Mouse (Mus musculus) myocyte (in vitro differentiated cells): ENCODE data around the gene Zfp654.

Source experiments
- CEBPB ChIP-seq: IDR thresholded peaks from 2 replicates; pipeline ENCODE4 v1.6.1; 2011; ENCODE audit warnings: mild to moderate bottlenecking, moderate library complexity; ENCODE audit not compliant: poor library complexity, insufficient read depth, severe bottlenecking
- E2F4 ChIP-seq: IDR thresholded peaks from one replicate; pipeline ENCODE4 v1.6.1; 2011; ENCODE audit warnings: mild to moderate bottlenecking, control low read depth, moderate library complexity; ENCODE audit not compliant: insufficient read depth
- MAX ChIP-seq: IDR thresholded peaks from one replicate; pipeline ENCODE4 v1.6.1; 2011; ENCODE audit warnings: low read depth, mild to moderate bottlenecking, control low read depth
- MYOD1 ChIP-seq, 3 experiments: IDR thresholded peaks; one replicate each; pipeline ENCODE4 v1.6.1; 2011; ENCODE audit warnings: control low read depth in 2 of 3, low read depth in 2 of 3, mild to moderate bottlenecking in 2 of 3, moderate library complexity in 1 of 3; ENCODE audit not compliant: insufficient read length in 2 of 3, control insufficient read depth in 1 of 3
- MYOG ChIP-seq, 3 experiments: IDR thresholded peaks; one replicate each; pipeline ENCODE4 v1.6.1; 2011; ENCODE audit warnings: control low read depth in 2 of 3, low read depth in 2 of 3, mild to moderate bottlenecking in 2 of 3; ENCODE audit not compliant: insufficient read length in 2 of 3, control insufficient read depth in 1 of 3, insufficient read depth in 1 of 3
- POLR2A ChIP-seq: IDR thresholded peaks from one replicate; pipeline ENCODE4 v1.6.1; 2011; ENCODE audit warnings: low read depth, mild to moderate bottlenecking, control low read depth, moderate library complexity; ENCODE audit not compliant: insufficient read length
- POLR2AphosphoS2 ChIP-seq: IDR thresholded peaks from one replicate; pipeline ENCODE4 v1.6.1; 2011; ENCODE audit warnings: low read depth, control low read depth; ENCODE audit not compliant: insufficient read length
- REST ChIP-seq: IDR thresholded peaks from one replicate; pipeline ENCODE4 v1.6.1; 2011; ENCODE audit warnings: mild to moderate bottlenecking, control low read depth, moderate library complexity; ENCODE audit not compliant: insufficient read depth, insufficient read length
- SRF ChIP-seq: IDR thresholded peaks from one replicate; pipeline ENCODE4 v1.6.1; 2011; ENCODE audit warnings: low read depth; ENCODE audit not compliant: control insufficient read depth, insufficient read length
- TCF12 ChIP-seq: IDR thresholded peaks from one replicate; pipeline ENCODE4 v1.6.1; 2011; ENCODE audit warnings: mild to moderate bottlenecking, control low read depth; ENCODE audit not compliant: poor library complexity, insufficient read depth, severe bottlenecking
- TCF3 ChIP-seq: IDR thresholded peaks from one replicate; pipeline ENCODE4 v1.6.1; 2011; ENCODE audit warnings: low read depth, control low read depth; ENCODE audit not compliant: insufficient read length
- USF1 ChIP-seq: IDR thresholded peaks from one replicate; pipeline ENCODE4 v1.6.1; 2011; ENCODE audit warnings: low read depth, mild to moderate bottlenecking, control low read depth, moderate library complexity

DNA sequence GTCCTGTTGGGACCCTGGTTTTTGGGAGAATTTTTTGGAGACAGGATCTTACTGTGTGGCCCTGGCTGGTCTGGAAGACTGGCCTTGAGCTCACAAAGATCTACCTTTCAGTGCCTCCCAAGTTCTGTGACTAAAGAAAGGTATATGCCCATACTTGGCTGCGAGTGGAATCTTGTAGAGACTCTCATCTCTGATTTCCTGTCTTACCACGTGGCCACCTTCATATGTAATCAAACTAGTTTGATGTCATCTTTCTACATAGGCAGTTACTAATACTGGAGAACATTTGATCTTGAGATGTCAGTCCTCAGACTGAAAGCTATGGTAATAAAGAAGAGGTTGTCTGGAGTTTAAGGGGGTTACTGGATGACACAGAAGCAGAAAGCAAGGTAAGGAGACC lies 30.0 kb upstream of the Zfp654 start:
- TF ChIP-seq E2F4, result no peak
- no peak for TF ChIP-seq POLR2A
- TF ChIP-seq POLR2AphosphoS2, result no peak
- no peak for TF ChIP-seq MYOD1 (IDR thresholded peaks at IDR 0.05; ENCODE audit: control insufficient read depth in 1 of 3, insufficient read length in 2 of 3, low read depth in 2 of 3)
- TF ChIP-seq REST, result no peak
- no peak for TF ChIP-seq CEBPB
- TF ChIP-seq USF1, result no peak
- TF ChIP-seq MYOG (IDR thresholded peaks at IDR 0.05; ENCODE audit: control insufficient read depth in 1 of 3, insufficient read depth in 1 of 3, insufficient read length in 2 of 3, low read depth in 2 of 3), result no peak
- no peak for TF ChIP-seq TCF3
- TF ChIP-seq SRF, result no peak
- no peak for TF ChIP-seq MAX
- TF ChIP-seq TCF12, result no peak
